ENCODE assay signal across 23 mouse cellular contexts in genomic region chr11:109672021-109672324, GRCm38 (mm10). TPM values are rescaled to one million over a fixed set of nuclear protein-coding genes. Genes with fewer than 3 reads are reported as not detected.
DNase-seq lines count a peak whose midpoint lies in the region; ATAC-seq and TF ChIP-seq lines count a peak whose summit lies in the region.
"Had no signal": no experiment of that assay in that cellular context is flagged by ENCODE, and none has a peak within 500 bp of the region (broad histone marks: within the 10 kb centered on the region; RNA-seq: fewer than 3 reads in every experiment).

No protein-coding gene starts in this region.

- no peaks in the 10 kb centered on the region for H3K9me3 ChIP-seq in limb, embryonic 15.5 days
- H3K9me3 ChIP-seq in limb, embryonic 10.5 days (replicated peaks) = no peaks in the 10 kb centered on the region
- H3K9me3 ChIP-seq in embryonic facial prominence, embryonic 14.5 days (ENCODE audit: control insufficient read depth, low read length) = no peaks in the 10 kb centered on the region
- no peaks in the 10 kb centered on the region for H3K9me3 ChIP-seq in stomach, postnatal 0 days (ENCODE audit: control insufficient read depth, low read length)
- no peaks in the 10 kb centered on the region for H3K9me3 ChIP-seq in midbrain, embryonic 13.5 days
- H3K9me3 ChIP-seq: midbrain, embryonic 15.5 days; neural tube, embryonic 13.5 days had no signal

- no peak for ATAC-seq in limb, embryonic 15.5 days (ENCODE audit: insufficient number of reproducible peaks, low FRiP score, low TSS enrichment, low read depth)
- no peak for ATAC-seq in embryonic facial prominence, embryonic 14.5 days (ENCODE audit: low read depth)
- ATAC-seq in stomach, postnatal 0 days (ENCODE audit: low FRiP score, low TSS enrichment) = 0 out of 2 replicates have a peak, but pooled peaks have one; percentile 1
- no peak for ATAC-seq in midbrain, embryonic 13.5 days
- ATAC-seq: forebrain, embryonic 16.5 days; intestine, postnatal 0 days; midbrain, embryonic 15.5 days had no signal

- intact Hi-C loops in gastrocnemius, adult 2 months (cut with DNase I) = loop anchor here (5.0 kb wide), 1 partner anchor 50 kb away; the partner anchor contains the start of gene Fam20a

- H3K4me3 ChIP-seq in gastrocnemius, adult 2 months = no peak overlapping the region
- no peak overlapping the region for H3K4me3 ChIP-seq in limb, embryonic 15.5 days
- no peak overlapping the region for H3K4me3 ChIP-seq in limb, embryonic 10.5 days
- H3K4me3 ChIP-seq in embryonic facial prominence, embryonic 14.5 days (ENCODE audit: low read depth, low read length) = no peak overlapping the region
- H3K4me3 ChIP-seq in stomach, postnatal 0 days (ENCODE audit: low read depth, low read length) = no peak overlapping the region
- H3K4me3 ChIP-seq in midbrain, embryonic 13.5 days (replicated peaks) = no peak overlapping the region
- H3K4me3 ChIP-seq: midbrain, embryonic 15.5 days; neural tube, embryonic 13.5 days had no signal

- no peak for TF ChIP-seq CTCF in gastrocnemius, adult 2 months (IDR thresholded peaks at IDR 0.05)
- no peak for TF ChIP-seq CTCF in stomach, postnatal 0 days (IDR thresholded peaks at IDR 0.05; ENCODE audit: low read depth)

- no peak for TF ChIP-seq EP300 in stomach, postnatal 0 days (optimal IDR thresholded peaks at IDR 0.05)

- peak overlapping the region; percentile 77 for H3K27ac ChIP-seq in gastrocnemius, adult 2 months
- H3K27ac ChIP-seq in limb, embryonic 15.5 days = 0 out of 2 replicates have a peak overlapping the region, but pooled peaks have one; percentile 66
- H3K27ac ChIP-seq in limb, embryonic 10.5 days = no peak overlapping the region
- H3K27ac ChIP-seq in embryonic facial prominence, embryonic 14.5 days (replicated peaks; ENCODE audit: low read depth, low read length) = peak overlapping the region; percentile 72; the same call in 1 of the 2 replicates
- peak overlapping the region; percentile 80; the same call in 1 of the 2 replicates for H3K27ac ChIP-seq in stomach, postnatal 0 days (replicated peaks)
- no peak overlapping the region for H3K27ac ChIP-seq in midbrain, embryonic 13.5 days
- H3K27ac ChIP-seq: midbrain, embryonic 15.5 days; neural tube, embryonic 13.5 days had no signal

- peaks cover 13% of the 10 kb centered on the region for H3K4me1 ChIP-seq in limb, embryonic 15.5 days
- no peaks in the 10 kb centered on the region for H3K4me1 ChIP-seq in limb, embryonic 10.5 days
- H3K4me1 ChIP-seq in embryonic facial prominence, embryonic 14.5 days (ENCODE audit: control insufficient read depth, insufficient read depth, low read length) = peaks cover 12% of the 10 kb centered on the region; the same call in 1 of the 2 replicates
- no peaks in the 10 kb centered on the region; the same call in 1 of the 2 replicates for H3K4me1 ChIP-seq in stomach, postnatal 0 days (replicated peaks; ENCODE audit: control insufficient read depth, insufficient read depth)
- no peaks in the 10 kb centered on the region for H3K4me1 ChIP-seq in midbrain, embryonic 13.5 days (replicated peaks)
- H3K4me1 ChIP-seq: midbrain, embryonic 15.5 days had no signal

- WGBS in limb, embryonic 15.5 days = 84% methylated on average over 5 of the region's 5 CpGs
- 83% methylated on average over 5 of the region's 5 CpGs for WGBS in limb, embryonic 10.5 days
- 85% methylated on average over 5 of the region's 5 CpGs for WGBS in embryonic facial prominence, embryonic 14.5 days
- WGBS in stomach, postnatal 0 days = 69% methylated on average over 5 of the region's 5 CpGs
- WGBS in midbrain, embryonic 13.5 days = 92% methylated on average over 5 of the region's 5 CpGs

- no peak overlapping the region for H3K4me2 ChIP-seq in limb, embryonic 15.5 days
- no peak overlapping the region for H3K4me2 ChIP-seq in embryonic facial prominence, embryonic 14.5 days (ENCODE audit: low read depth, low read length)
- no peak overlapping the region for H3K4me2 ChIP-seq in stomach, postnatal 0 days (replicated peaks; ENCODE audit: low read depth)
- H3K4me2 ChIP-seq in midbrain, embryonic 13.5 days (replicated peaks) = no peak overlapping the region
- H3K4me2 ChIP-seq: heart, embryonic 11.5 days; midbrain, embryonic 15.5 days; neural tube, embryonic 13.5 days had no signal

- H3K36me3 ChIP-seq in limb, embryonic 15.5 days = peaks cover 24% of the 10 kb centered on the region
- peaks cover 45% of the 10 kb centered on the region for H3K36me3 ChIP-seq in limb, embryonic 10.5 days
- H3K36me3 ChIP-seq in embryonic facial prominence, embryonic 14.5 days (ENCODE audit: control insufficient read depth, insufficient read depth, low read length) = peaks cover 39% of the 10 kb centered on the region
- peaks cover 13% of the 10 kb centered on the region; the same call in 1 of the 2 replicates for H3K36me3 ChIP-seq in stomach, postnatal 0 days (ENCODE audit: control insufficient read depth, insufficient read depth, low read length)
- peaks cover 29% of the 10 kb centered on the region for H3K36me3 ChIP-seq in midbrain, embryonic 13.5 days

- no peak overlapping the region for H3K9ac ChIP-seq in limb, embryonic 15.5 days
- H3K9ac ChIP-seq in embryonic facial prominence, embryonic 14.5 days (ENCODE audit: low read depth, low read length) = no peak overlapping the region
- no peak overlapping the region for H3K9ac ChIP-seq in stomach, postnatal 0 days (ENCODE audit: low read length)
- H3K9ac ChIP-seq in midbrain, embryonic 13.5 days (replicated peaks) = no peak overlapping the region
- H3K9ac ChIP-seq: midbrain, embryonic 15.5 days; neural tube, embryonic 13.5 days had no signal

- no peak for DNase-seq in gastrocnemius, adult 2 months
- no peak for DNase-seq in gastrocnemius, postnatal 4 days (ENCODE audit: low spot score in 2 of 2)
- no peak for DNase-seq in limb, embryonic 10.5 days (ENCODE audit: low spot score)
- no peak for DNase-seq in embryonic facial prominence, embryonic 14.5 days (ENCODE audit: low spot score)
- no peak for DNase-seq in stomach, postnatal 0 days (ENCODE audit: low spot score)
- DNase-seq: adrenal gland, postnatal 25 days; cerebellum, adult 9-10 months; gastrocnemius, postnatal 14 days; heart, postnatal 10 days; kidney, postnatal 10 days; left cerebral cortex, postnatal 4 days; lung, postnatal 4 days; right cerebral cortex, adult 18-20 months; right cerebral cortex, postnatal 4 days; thymus, postnatal 36 days had no signal

- no peaks in the 10 kb centered on the region for H3K27me3 ChIP-seq in limb, embryonic 15.5 days
- no peaks in the 10 kb centered on the region for H3K27me3 ChIP-seq in limb, embryonic 10.5 days (ENCODE audit: low read depth, poor library complexity, severe bottlenecking)
- H3K27me3 ChIP-seq in embryonic facial prominence, embryonic 14.5 days (replicated peaks; ENCODE audit: control insufficient read depth, insufficient read depth, low read length) = no peaks in the 10 kb centered on the region
- no peaks in the 10 kb centered on the region for H3K27me3 ChIP-seq in stomach, postnatal 0 days (ENCODE audit: control insufficient read depth, insufficient read depth, low read length)
- H3K27me3 ChIP-seq in midbrain, embryonic 13.5 days = peaks cover 7% of the 10 kb centered on the region; the same call in 1 of the 2 replicates
- H3K27me3 ChIP-seq: midbrain, embryonic 15.5 days; neural tube, embryonic 13.5 days had no signal

RNA-seq across cellular contexts. Expression of gene Prkar1a, which starts 22.8 kb away (rescaled TPM):
- total RNA-seq in gastrocnemius, adult 2 months (2021) = 100 to 1,000 TPM in 1 of 2 experiments, 10 to 100 TPM in 1; 98.9 to 117 TPM
- 100 to 1,000 TPM; 380 to 385 TPM for total RNA-seq in gastrocnemius, postnatal 4 days (2021)
- 309 and 355 TPM in 2 replicates for polyA plus RNA-seq in limb, embryonic 15.5 days (2015; fragmentation: Nextera tagmentation; extraction: Ambion mirVana)
- polyA plus RNA-seq in limb, embryonic 10.5 days (2016; fragmentation: Nextera tagmentation; extraction: Ambion mirVana) = 290 and 338 TPM in 2 replicates
- polyA plus RNA-seq in embryonic facial prominence, embryonic 14.5 days (2014; fragmentation: Nextera tagmentation; extraction: Ambion mirVana) = 432 and 435 TPM in 2 replicates
- 176 and 177 TPM in 2 replicates for polyA plus RNA-seq in stomach, postnatal 0 days (2015; fragmentation: Nextera tagmentation; extraction: Ambion mirVana)
- polyA plus RNA-seq in midbrain, embryonic 13.5 days (2015; fragmentation: Nextera tagmentation; extraction: Ambion mirVana) = 471 and 522 TPM in 2 replicates

RNA-seq across cellular contexts. Expression of gene Fam20a, which starts 50.1 kb away (rescaled TPM):
- 1 to 10 TPM; 1.2 to 2.7 TPM for total RNA-seq in gastrocnemius, adult 2 months (2021)
- 10 to 100 TPM in 1 of 2 experiments, 1 to 10 TPM in 1; 8.5 to 10.1 TPM for total RNA-seq in gastrocnemius, postnatal 4 days (2021)
- polyA plus RNA-seq in limb, embryonic 15.5 days (2015; fragmentation: Nextera tagmentation; extraction: Ambion mirVana) = 7.2 and 8.2 TPM in 2 replicates
- polyA plus RNA-seq in limb, embryonic 10.5 days (2016; fragmentation: Nextera tagmentation; extraction: Ambion mirVana) = 0.13 and 0.25 TPM in 2 replicates
- polyA plus RNA-seq in embryonic facial prominence, embryonic 14.5 days (2014; fragmentation: Nextera tagmentation; extraction: Ambion mirVana) = 6.2 and 7.3 TPM in 2 replicates
- polyA plus RNA-seq in stomach, postnatal 0 days (2015; fragmentation: Nextera tagmentation; extraction: Ambion mirVana) = 3.9 and 4.8 TPM in 2 replicates
- 2.1 and 2.2 TPM in 2 replicates for polyA plus RNA-seq in midbrain, embryonic 13.5 days (2015; fragmentation: Nextera tagmentation; extraction: Ambion mirVana)
- total RNA-seq: common myeloid progenitor, adult 5-6 weeks had no signal

Comparison
In these comparisons a context has a peak if more than half of its experiments do, and no peak if none do; other contexts are left out.
1. H3K27ac ChIP-seq: peak in gastrocnemius, adult 2 months (single experiment), limb, embryonic 15.5 days (single experiment), embryonic facial prominence, embryonic 14.5 days (single experiment) and stomach, postnatal 0 days (single experiment); none in limb, embryonic 10.5 days (single experiment) and midbrain, embryonic 13.5 days (single experiment).